Mouse (Mus musculus) lung, embryonic 14.5 days (tissue): ENCODE results near the gene Upf2. TPM values are rescaled to one million over a fixed set of nuclear protein-coding genes. Genes with fewer than 3 reads are reported as not detected.

ENCODE experiments used
- ATAC-seq: fragments of 200-750 bp; cut with Nextera tagmentation; 2 replicates; pipeline ENCODE4 v1.8.0; 2017; ENCODE audit warnings: mild to moderate bottlenecking, moderate TSS enrichment, moderate library complexity; ENCODE audit not compliant: insufficient read depth
- DNase-seq: peaks from one replicate; pipeline ENCODE4 v3.0.0-alpha.2; 2015
- H3K27ac ChIP-seq: fragments of 300-500 bp; sonication (generic); 2 replicates; pipeline ENCODE4 v1.5.1; 2014; ENCODE audit warnings: low read depth, mild to moderate bottlenecking, moderate library complexity
- H3K27me3 ChIP-seq: fragments of 300-500 bp; sonication (generic); 2 replicates; pipeline ENCODE4 v1.6.1; 2014; ENCODE audit warnings: low read length, control low read depth; ENCODE audit not compliant: insufficient read depth
- H3K36me3 ChIP-seq: fragments of 300-500 bp; sonication (generic); 2 replicates; pipeline ENCODE4 v1.6.1; 2014; ENCODE audit warnings: control low read depth; ENCODE audit not compliant: insufficient read depth
- H3K4me1 ChIP-seq: fragments of 300-500 bp; sonication (generic); 2 replicates; pipeline ENCODE4 v1.6.1; 2014; ENCODE audit warnings: antibody characterized with exemption, control low read depth; ENCODE audit not compliant: insufficient read depth
- H3K4me2 ChIP-seq: fragments of 300-500 bp; sonication (generic); 2 replicates; pipeline ENCODE4 v1.6.1; 2014; ENCODE audit warnings: mild to moderate bottlenecking
- H3K4me3 ChIP-seq: fragments of 300-500 bp; sonication (generic); 2 replicates; pipeline ENCODE4 v1.5.1; 2014; ENCODE audit warnings: low read depth, low read length
- H3K9ac ChIP-seq: fragments of 300-500 bp; sonication (generic); 2 replicates; pipeline ENCODE4 v1.6.1; 2014
- H3K9me3 ChIP-seq: fragments of 300-500 bp; sonication (generic); 2 replicates; pipeline ENCODE4 v1.6.1; 2016; ENCODE audit warnings: low read depth, low read length, control low read depth
- CTCF ChIP-seq: IDR thresholded peaks from 2 replicates; pipeline ENCODE4 v1.5.1; 2016; ENCODE audit warnings: antibody characterized with exemption, low read depth
- WGBS: fragments of 180-500 bp; shearing (Covaris S2); extraction: QIAGEN DNeasy Blood & Tissue Kit; methylation state at CpG from one replicate; pipeline ENCODE4 v1.1.7; 2014; 5-methylcytosine and 5-hydroxymethylcytosine counted together
- polyA plus RNA-seq: library from polyadenylated mRNA; unstranded; fragments of >200 nt; fragmentation: Nextera tagmentation; extraction: Ambion mirVana; gene quantifications from 2 replicates; pipeline ENCODE4 v1.2.1, GENCODE M21; 2014

The Upf2 gene
- polyA plus RNA-seq, 1 experiment from 2014 or later, result 11.7 TPM

- H3K36me3 ChIP-seq, result peaks cover 59% of the 10 kb centered on the region
- DNase-seq, result no peak
- H3K9ac ChIP-seq, result no peak overlapping the region
- ATAC-seq, result peak; percentile 60; the same call in 1 of the 2 replicates
- no peak overlapping the region for H3K4me3 ChIP-seq
- no peaks in the 10 kb centered on the region for H3K4me1 ChIP-seq
- WGBS, result 53% methylated on average over 4 of the region's 4 CpGs
- H3K9me3 ChIP-seq, result no peaks in the 10 kb centered on the region
- TF ChIP-seq CTCF, result no peak
- no peak overlapping the region for H3K27ac ChIP-seq
- H3K27me3 ChIP-seq, result no peaks in the 10 kb centered on the region
- no peak overlapping the region for H3K4me2 ChIP-seq
These were observed 97.3 kb downstream of the Upf2 start for GRCm38 (mm10) chr2:6048570-6048969.

- no peak for TF ChIP-seq CTCF
- DNase-seq (no peak), ATAC-seq (no peak)
- Histone ChIP-seq H3K9me3 (no peaks in the 10 kb centered on the region), H3K4me1 (no peaks in the 10 kb centered on the region), H3K27me3 (no peaks in the 10 kb centered on the region), H3K4me3 (no peak overlapping the region), H3K9ac (no peak overlapping the region), H3K36me3 (peaks cover 56% of the 10 kb centered on the region), H3K27ac (no peak overlapping the region), H3K4me2 (no peak overlapping the region)
- WGBS, result 81% methylated on average over 3 of the region's 3 CpGs
These were observed 97.7 kb downstream of the Upf2 start for GRCm38 (mm10) chr2:6049018-6049417.

DNA sequence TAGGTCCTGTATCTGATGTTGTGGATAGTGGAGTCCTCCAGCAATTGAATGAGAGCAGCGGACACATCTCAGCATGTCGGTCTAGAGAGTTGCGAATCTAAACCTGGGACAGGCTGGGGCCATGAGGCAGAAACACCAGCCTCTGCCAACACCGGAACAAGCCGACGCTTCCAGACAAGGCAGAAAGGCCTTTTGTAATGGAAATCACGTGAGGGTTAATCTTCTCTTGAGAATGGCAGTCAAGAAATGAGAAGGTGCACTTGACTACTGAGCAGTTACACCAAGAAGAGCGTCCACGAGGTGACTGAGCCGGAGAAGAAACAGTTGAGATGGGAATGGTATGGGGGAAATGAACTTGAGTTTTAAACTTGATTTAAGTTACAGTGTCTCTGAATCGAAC is 104.2 kb downstream of the Upf2 start:
- peaks cover 55% of the 10 kb centered on the region for H3K36me3 ChIP-seq
- no peak overlapping the region for H3K4me3 ChIP-seq
- DNase-seq, result no peak
- no peak overlapping the region for H3K27ac ChIP-seq
- H3K4me2 ChIP-seq, result no peak overlapping the region
- 90% methylated on average over 11 of the region's 11 CpGs for WGBS
- H3K9me3 ChIP-seq, result no peaks in the 10 kb centered on the region
- no peaks in the 10 kb centered on the region for H3K27me3 ChIP-seq
- ATAC-seq, result no peak
- H3K9ac ChIP-seq, result no peak overlapping the region
- no peak for TF ChIP-seq CTCF
- no peaks in the 10 kb centered on the region for H3K4me1 ChIP-seq

DNA sequence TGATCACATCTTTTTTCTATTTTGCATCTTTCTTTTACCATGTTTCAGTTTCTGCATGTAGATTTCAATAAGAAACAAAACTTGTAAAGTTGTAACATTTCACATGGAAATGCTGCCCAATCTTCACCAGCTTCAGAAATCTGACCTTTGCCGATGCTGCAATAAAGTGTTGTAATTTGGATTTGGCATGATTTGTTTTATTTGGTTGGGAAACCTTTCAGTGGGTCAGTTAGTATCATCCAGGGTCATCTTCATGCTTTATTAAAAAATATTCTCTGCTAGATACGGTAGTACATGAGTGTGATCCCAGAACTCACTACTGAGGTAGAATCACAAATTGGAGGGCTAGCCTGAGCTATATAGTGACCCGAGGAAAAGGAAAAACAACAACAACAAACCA is 105.2 kb downstream of the Upf2 start:
- WGBS, result 92% methylated on average over 3 of the region's 3 CpGs
- H3K27ac ChIP-seq, result no peak overlapping the region
- H3K9ac ChIP-seq, result no peak overlapping the region
- H3K4me3 ChIP-seq, result no peak overlapping the region
- no peak overlapping the region for H3K4me2 ChIP-seq
- no peak for TF ChIP-seq CTCF
- H3K4me1 ChIP-seq, result no peaks in the 10 kb centered on the region
- H3K9me3 ChIP-seq, result no peaks in the 10 kb centered on the region
- no peaks in the 10 kb centered on the region for H3K27me3 ChIP-seq
- ATAC-seq, result no peak
- no peak for DNase-seq
- H3K36me3 ChIP-seq, result peaks cover 45% of the 10 kb centered on the region

DNA sequence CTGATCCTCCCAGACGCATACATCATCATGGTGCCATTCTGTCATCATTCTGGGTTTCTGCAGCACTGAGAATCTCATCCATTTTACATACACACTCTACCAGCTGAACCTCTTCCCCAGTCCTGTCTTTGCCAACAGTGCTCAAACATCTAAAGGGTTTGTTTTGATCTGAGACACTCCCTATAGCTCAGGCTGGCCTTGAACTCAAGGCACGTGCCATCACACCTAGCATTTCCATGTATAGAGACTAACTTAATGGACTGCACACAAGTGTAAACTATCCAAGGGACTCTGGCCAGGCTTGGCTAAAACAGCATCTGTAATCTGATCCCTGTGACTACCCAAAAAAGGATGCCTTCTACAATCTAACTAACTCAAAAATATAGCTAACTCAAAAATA is 108.0 kb downstream of the Upf2 start:
- Histone ChIP-seq H3K27ac (no peak overlapping the region), H3K9me3 (no peaks in the 10 kb centered on the region), H3K4me2 (no peak overlapping the region), H3K4me3 (no peak overlapping the region), H3K4me1 (no peaks in the 10 kb centered on the region), H3K36me3 (peaks cover 25% of the 10 kb centered on the region), H3K9ac (no peak overlapping the region), H3K27me3 (no peaks in the 10 kb centered on the region)
- no peak for TF ChIP-seq CTCF
- ATAC-seq (no peak), DNase-seq (no peak)
- WGBS, result 62% methylated on average over 2 of the region's 2 CpGs

DNA sequence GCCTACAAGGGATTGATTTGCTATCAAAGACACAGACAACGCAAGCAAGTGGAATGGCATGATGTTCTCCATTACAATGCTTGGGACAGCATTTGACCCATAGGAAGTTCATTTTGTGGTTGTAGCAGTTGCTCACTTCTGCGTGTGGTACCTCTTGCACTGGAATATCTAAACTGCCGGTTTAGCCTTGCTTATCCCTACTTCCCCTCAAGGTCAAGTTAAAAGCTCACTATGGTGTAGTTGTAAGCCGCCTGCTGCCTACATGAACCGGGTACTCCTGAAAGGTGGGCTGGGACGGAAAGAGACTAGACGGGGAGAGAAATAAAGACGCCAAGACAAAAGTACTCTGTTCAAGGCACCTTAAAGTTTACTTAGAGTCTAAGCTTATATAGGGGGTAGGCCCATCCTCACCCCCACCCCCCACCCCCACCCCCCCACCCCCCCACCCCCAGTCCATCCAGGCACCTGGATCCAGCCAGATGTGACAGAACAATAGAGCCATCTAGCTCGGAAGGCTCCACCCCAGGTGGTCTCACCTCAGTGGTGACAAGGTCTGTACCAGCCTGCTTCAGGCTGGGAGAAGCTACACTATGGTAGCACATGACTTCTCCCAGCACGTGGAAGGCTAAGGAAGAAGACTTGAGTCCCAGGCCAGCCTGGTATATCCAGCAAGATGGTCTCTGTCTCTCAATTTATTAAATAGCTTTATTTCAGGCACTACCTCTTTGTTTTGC is 109.0 kb downstream of the Upf2 start:
- Histone ChIP-seq H3K4me3 (no peak overlapping the region), H3K9me3 (no peaks in the 10 kb centered on the region), H3K9ac (no peak overlapping the region), H3K27ac (no peak overlapping the region), H3K36me3 (peaks cover 16% of the 10 kb centered on the region), H3K4me1 (no peaks in the 10 kb centered on the region), H3K27me3 (no peaks in the 10 kb centered on the region), H3K4me2 (no peak overlapping the region)
- WGBS, result 67% methylated on average over 10 of the region's 10 CpGs
- ATAC-seq, result no peak
- no peak for TF ChIP-seq CTCF
- no peak for DNase-seq

GRCm38 (mm10) chr2:6067341-6067740 is 116.1 kb downstream of the Upf2 start:
- Histone ChIP-seq H3K27me3 (no peaks in the 10 kb centered on the region), H3K4me1 (peaks cover 8% of the 10 kb centered on the region; the same call in 1 of the 2 replicates), H3K9me3 (no peaks in the 10 kb centered on the region), H3K36me3 (no peaks in the 10 kb centered on the region), H3K4me3 (no peak overlapping the region), H3K9ac (no peak overlapping the region), H3K4me2 (no peak overlapping the region), H3K27ac (no peak overlapping the region)
- WGBS, result 84% methylated on average over 6 of the region's 6 CpGs
- DNase-seq (no peak), ATAC-seq (no peak)
- no peak for TF ChIP-seq CTCF
